Mouse (Mus musculus) midbrain, embryonic 10.5 days (tissue): ENCODE measurements around the gene Klk1b16. TPM values are rescaled to one million over a fixed set of nuclear protein-coding genes. Genes with fewer than 3 reads are reported as not detected.
"Not testable (repeated sequence)": the region's sequence is repeated elsewhere in the genome, so short reads cannot be mapped to it uniquely, and the experiment has no call there.

Experiments used
- DNase-seq: peaks from one replicate; pipeline ENCODE4 v3.0.0-alpha.2; 2017; ENCODE audit warnings: low spot score
- H3K27ac ChIP-seq: fragments of 300-500 bp; sonication (generic); replicated peaks from 2 replicates; pipeline ENCODE4 v1.5.1; 2016; ENCODE audit warnings: mild to moderate bottlenecking
- H3K27me3 ChIP-seq: fragments of 300-500 bp; sonication (generic); 2 replicates; pipeline ENCODE4 v1.6.1; 2016; ENCODE audit warnings: low read depth, mild to moderate bottlenecking; ENCODE audit not compliant: poor library complexity, severe bottlenecking
- H3K36me3 ChIP-seq: fragments of 300-500 bp; sonication (generic); 2 replicates; pipeline ENCODE4 v1.6.1; 2016; ENCODE audit warnings: mild to moderate bottlenecking, moderate library complexity
- H3K4me1 ChIP-seq: fragments of 300-500 bp; sonication (generic); 2 replicates; pipeline ENCODE4 v1.6.1; 2016
- H3K4me3 ChIP-seq: fragments of 300-500 bp; sonication (generic); 2 replicates; pipeline ENCODE4 v1.5.1; 2016; ENCODE audit warnings: mild to moderate bottlenecking, moderate library complexity
- H3K9me3 ChIP-seq: fragments of 300-500 bp; sonication (generic); replicated peaks from 2 replicates; pipeline ENCODE4 v1.6.1; 2016; ENCODE audit warnings: mild to moderate bottlenecking
- WGBS: fragments of 180-500 bp; shearing (Covaris S2); methylation state at CpG from one replicate; pipeline ENCODE4 v1.1.7; 2016; 5-methylcytosine and 5-hydroxymethylcytosine counted together
- polyA plus RNA-seq: library from polyadenylated mRNA; unstranded; fragments of >200 nt; fragmentation: Nextera tagmentation; extraction: Ambion mirVana; gene quantifications from 2 replicates; pipeline ENCODE4 v1.2.1, GENCODE M21; 2016

Gene Klk1b16
- polyA plus RNA-seq: not detected in 2 replicates

- H3K27me3 ChIP-seq: no peaks in the 10 kb centered on the region
- 96% methylated on average over 3 of the region's 3 CpGs for WGBS
- no peak within 1 kb of the TSS for H3K27ac ChIP-seq
- no peaks in the 10 kb centered on the region for H3K9me3 ChIP-seq
- H3K4me3 ChIP-seq: no peak within 1 kb of the TSS
- H3K4me1 ChIP-seq: no peaks in the 10 kb centered on the region
- DNase-seq: no peak
- H3K36me3 ChIP-seq: no peaks in the 10 kb centered on the region
These were observed at the start of gene Klk1b16 for GRCm38 (mm10) chr7:44136467-44136866. TSS of gene Klk1b16 (plus strand) at chr7:44136767.

- H3K27me3 ChIP-seq: no peaks in the 10 kb centered on the region
- WGBS: 74% methylated on average over 1 of the region's 1 CpGs
- no peak for DNase-seq
- no peaks in the 10 kb centered on the region for H3K36me3 ChIP-seq
- H3K4me3 ChIP-seq: no peak overlapping the region
- H3K27ac ChIP-seq: no peak overlapping the region
- no peaks in the 10 kb centered on the region for H3K4me1 ChIP-seq
- no peaks in the 10 kb centered on the region for H3K9me3 ChIP-seq
These were observed 40.5 kb upstream of the Klk1b16 start for GRCm38 (mm10) chr7:44096111-44096510.

DNA sequence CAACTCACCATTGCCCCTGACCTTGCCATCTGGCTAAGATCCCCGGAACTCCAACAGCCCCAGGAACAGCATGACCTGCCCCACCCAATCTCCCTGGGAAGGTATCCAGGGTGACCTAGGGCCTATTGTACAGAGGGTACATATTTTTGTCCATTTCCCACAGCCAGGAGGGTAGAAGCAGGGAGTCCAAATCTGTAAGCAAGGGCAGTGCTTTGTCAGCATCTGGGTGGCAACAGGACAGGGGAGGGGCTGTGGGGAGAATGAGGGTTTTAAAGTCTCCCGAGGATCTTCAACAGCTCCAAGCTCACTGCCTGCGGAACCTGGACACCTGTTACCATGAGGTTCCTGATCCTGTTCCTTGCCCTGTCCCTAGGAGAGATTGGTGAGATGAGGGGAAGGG lies 34.5 kb upstream of the Klk1b16 start, which contains the start of gene Klk1b21:
Gene Klk1b21, plus strand, starts transcription at position 301 of the 400 bp plus-strand sequence.
- WGBS: 96% methylated on average over 3 of the region's 3 CpGs
- H3K27me3 ChIP-seq, H3K36me3 ChIP-seq, H3K4me1 ChIP-seq, H3K9me3 ChIP-seq, H3K4me3 ChIP-seq, H3K27ac ChIP-seq, DNase-seq: not testable (repeated sequence)

DNA sequence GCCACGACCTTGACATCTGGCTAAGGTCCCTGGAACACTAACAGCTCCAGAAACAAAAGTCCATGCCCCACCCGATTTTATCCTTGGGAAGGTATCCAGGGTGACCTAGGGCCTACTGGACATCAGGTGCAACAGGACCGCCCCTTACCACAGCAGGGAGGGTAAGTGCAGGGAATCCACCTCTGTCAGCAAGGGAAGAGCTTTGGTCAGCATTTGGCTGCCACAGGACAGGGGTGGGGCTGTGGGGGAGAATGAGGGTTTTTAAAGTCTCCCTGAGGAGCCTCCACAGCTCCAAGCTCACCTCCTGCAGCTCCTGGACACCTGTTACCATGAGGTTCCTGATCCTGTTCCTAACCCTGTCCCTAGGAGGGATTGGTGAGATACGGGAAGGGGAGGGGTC lies 24.2 kb upstream of the Klk1b16 start, which contains the start of gene Klk1b22:
Gene Klk1b22, plus strand, starts transcription at position 301 of the 400 bp plus-strand sequence.
- Histone ChIP-seq H3K4me3 (no peak within 1 kb of the TSS), H3K4me1 (no peaks in the 10 kb centered on the region), H3K36me3 (no peaks in the 10 kb centered on the region), H3K27ac (no peak within 1 kb of the TSS), H3K9me3 (no peaks in the 10 kb centered on the region), H3K27me3 (no peaks in the 10 kb centered on the region)
- DNase-seq: no peak
- 70% methylated on average over 4 of the region's 4 CpGs for WGBS

DNA sequence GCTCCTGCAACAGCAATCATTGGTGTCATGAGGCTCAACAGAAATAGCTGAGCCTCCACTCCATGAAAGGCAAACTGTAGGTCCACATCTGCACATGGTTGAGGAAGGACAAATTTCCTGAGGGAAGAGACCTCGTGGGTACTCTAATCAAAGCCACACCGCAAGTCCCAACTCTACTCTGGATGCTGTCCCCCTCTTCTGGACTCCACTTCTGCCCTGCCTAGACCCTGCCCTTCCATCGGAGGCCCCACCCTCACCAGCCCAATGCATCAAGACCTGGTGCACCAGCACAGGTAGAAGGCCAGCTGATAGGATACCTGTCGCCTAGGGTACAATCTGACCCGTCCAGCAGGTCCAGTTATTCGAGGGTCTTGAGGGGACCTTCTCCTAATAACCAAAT lies 13.1 kb upstream of the Klk1b16 start:
- H3K9me3 ChIP-seq: no peaks in the 10 kb centered on the region; the same call in 1 of the 2 replicates
- 92% methylated on average over 6 of the region's 6 CpGs for WGBS
- no peaks in the 10 kb centered on the region for H3K4me1 ChIP-seq
- no peak for DNase-seq
- no peaks in the 10 kb centered on the region for H3K27me3 ChIP-seq
- H3K4me3 ChIP-seq: no peak overlapping the region
- no peak overlapping the region for H3K27ac ChIP-seq
- H3K36me3 ChIP-seq: no peaks in the 10 kb centered on the region

- H3K4me1 ChIP-seq: no peaks in the 10 kb centered on the region
- WGBS: 77% methylated on average over 9 of the region's 9 CpGs
- no peak for DNase-seq
These were observed 42.9 kb downstream of the Klk1b16 start for GRCm38 (mm10) chr7:44179299-44180045.

GRCm38 (mm10) chr7:44186516-44186915 lies 49.9 kb downstream of the Klk1b16 start:
- not testable (repeated sequence) for H3K4me1 ChIP-seq, H3K36me3 ChIP-seq, H3K4me3 ChIP-seq, H3K27ac ChIP-seq, H3K9me3 ChIP-seq, H3K27me3 ChIP-seq, DNase-seq
- WGBS: 81% methylated on average over 8 of the region's 8 CpGs

More at GRCm38 (mm10) chr7:44179299-44180045, 42.9 kb downstream of the Klk1b16 start:
- no peaks in the 10 kb centered on the region for H3K27me3 ChIP-seq
- no peak overlapping the region for H3K27ac ChIP-seq
- no peak overlapping the region for H3K4me3 ChIP-seq
- no peaks in the 10 kb centered on the region for H3K9me3 ChIP-seq
- no peaks in the 10 kb centered on the region for H3K36me3 ChIP-seq

DNA sequence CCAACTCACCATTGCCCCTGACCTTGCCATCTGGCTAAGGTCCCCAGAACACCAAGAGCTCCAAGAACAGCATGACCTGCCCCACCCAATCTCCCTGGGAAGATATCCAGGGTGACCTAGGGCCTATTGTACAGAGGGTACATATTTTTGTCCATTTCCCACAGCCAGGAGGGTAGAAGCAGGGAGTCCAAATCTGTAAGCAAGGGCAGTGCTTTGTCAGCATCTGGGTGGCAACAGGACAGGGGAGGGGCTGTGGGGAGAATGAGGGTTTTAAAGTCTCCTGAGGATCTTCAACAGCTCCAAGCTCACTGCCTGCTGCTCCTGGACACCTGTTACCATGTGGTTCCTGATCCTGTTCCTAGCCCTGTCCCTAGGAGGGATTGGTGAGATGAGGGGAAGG lies 51.4 kb downstream of the Klk1b16 start, which contains the start of gene Klk1b24:
Gene Klk1b24, plus strand, starts transcription at position 301 of the 400 bp plus-strand sequence.
- not testable (repeated sequence) for H3K27me3 ChIP-seq, H3K27ac ChIP-seq, H3K36me3 ChIP-seq, H3K9me3 ChIP-seq, H3K4me3 ChIP-seq, H3K4me1 ChIP-seq, DNase-seq

Other genes starting within 250 kb of the Klk1b16 start
- not detected in 2 replicates for gene Klk15, start 203.0 kb upstream of the Klk1b16 start, polyA plus RNA-seq
- gene Klk1b8, start 186.1 kb upstream of the Klk1b16 start, polyA plus RNA-seq: not detected in 2 replicates
- not detected in 2 replicates for gene Klk1b1, start 170.0 kb upstream of the Klk1b16 start, polyA plus RNA-seq
- gene Klk1b9, start 160.7 kb upstream of the Klk1b16 start, polyA plus RNA-seq: not detected in 2 replicates
- gene Klk1b11, start 140.9 kb upstream of the Klk1b16 start, polyA plus RNA-seq: not detected in 2 replicates
- not detected in 2 replicates for gene Klk1b26, start 124.6 kb upstream of the Klk1b16 start, polyA plus RNA-seq
- gene Klk1b27, start 84.5 kb upstream of the Klk1b16 start, polyA plus RNA-seq: not detected in 2 replicates
- gene Klk1b21, start 34.4 kb upstream of the Klk1b16 start, polyA plus RNA-seq: not detected in 2 replicates
- not detected in 2 replicates for gene Klk1b22, start 24.1 kb upstream of the Klk1b16 start, polyA plus RNA-seq
- gene Klk1b24, start 51.5 kb downstream of the Klk1b16 start, polyA plus RNA-seq: not detected in 2 replicates
- gene Klk1b3, start 61.4 kb downstream of the Klk1b16 start, polyA plus RNA-seq: not detected in 2 replicates
- gene Klk1b4, start 70.7 kb downstream of the Klk1b16 start, polyA plus RNA-seq: not detected in 2 replicates
- not detected in 2 replicates for gene Klk1b5, start 79.2 kb downstream of the Klk1b16 start, polyA plus RNA-seq
- not detected in 2 replicates for gene Klk1, start 88.6 kb downstream of the Klk1b16 start, polyA plus RNA-seq
- 0.17 TPM in 1 of 2 replicates, not detected in the other for gene Gm36864, start 99.4 kb downstream of the Klk1b16 start, polyA plus RNA-seq
- 1.6 and 1.7 TPM in 2 replicates for gene 1700028J19Rik, start 109.9 kb downstream of the Klk1b16 start, polyA plus RNA-seq
- gene 2410002F23Rik, start 110.0 kb downstream of the Klk1b16 start, polyA plus RNA-seq: 172 and 189 TPM in 2 replicates
- 0.17 TPM in 1 of 2 replicates, not detected in the other for gene Acp4, start 120.6 kb downstream of the Klk1b16 start, polyA plus RNA-seq
- not detected in 2 replicates for gene Gm15517, start 124.7 kb downstream of the Klk1b16 start, polyA plus RNA-seq
- gene Clec11a, start 170.1 kb downstream of the Klk1b16 start, polyA plus RNA-seq: 2.2 and 2.4 TPM in 2 replicates
- gene Shank1, start 173.5 kb downstream of the Klk1b16 start, polyA plus RNA-seq: 1.5 and 2.6 TPM in 2 replicates
- 1.9 and 2.0 TPM in 2 replicates for gene Syt3, start 247.3 kb downstream of the Klk1b16 start, polyA plus RNA-seq
- gene 1700008O03Rik, start 249.1 kb downstream of the Klk1b16 start, polyA plus RNA-seq: 1.7 TPM in 2 replicates